Mouse (Mus musculus): Measurements from ENCODE around the gene Reep6.

DNA sequence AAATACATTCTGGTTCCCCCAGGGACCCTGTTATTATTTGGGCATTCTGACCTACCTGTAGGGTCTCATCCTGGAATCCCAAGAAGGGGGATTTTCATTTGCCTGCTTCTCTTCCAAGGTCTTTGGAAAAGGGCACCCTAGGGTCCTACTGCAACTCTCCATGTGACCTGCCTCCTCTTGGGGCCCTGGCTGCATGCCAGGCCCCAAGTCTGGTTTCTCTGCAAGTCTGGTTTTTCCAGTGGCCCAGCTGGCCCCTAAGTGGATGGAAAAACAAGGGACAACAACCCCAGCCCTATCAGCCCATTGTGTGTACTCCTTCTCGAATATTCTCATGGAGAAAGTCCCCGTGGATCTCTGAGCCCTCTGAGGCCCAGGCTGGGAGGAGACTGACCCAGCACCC, 1.1 kb downstream of the Reep6 start:
- TF ChIP-seq CTCF (IDR thresholded peaks at IDR 0.05; ENCODE audit: borderline replicate concordance, insufficient read depth, low read depth, low read length) (no peak), POLR2A (IDR thresholded peaks at IDR 0.05; ENCODE audit: borderline replicate concordance, insufficient read depth, low read length) (no peak)

Data from cerebellum, adult 2 months (tissue).